Mouse (Mus musculus) adrenal gland (tissue): ENCODE results near the gene Klhl15.
"Not testable (repeated sequence)": the region's sequence is repeated elsewhere in the genome, so short reads cannot be mapped to it uniquely, and the experiment has no call there.

ENCODE experiments used
- intact Hi-C: fragments of 180-260 bp; cut with DNase I; formaldehyde crosslinking; loops from one replicate; pipeline ENCODE4 v1.15.1; 2025
- long read RNA-seq, 2 experiments: library from polyadenylated mRNA; unstranded; transcript quantifications; one replicate each; pipeline ENCODE4 v2.0.0; 2020; ENCODE audit warnings: borderline replicate concordance in 1 of 2; ENCODE audit not compliant: insufficient replicate concordance in 1 of 2
- microRNA-seq, 2 experiments: library from miRNA; unstranded; fragments of <30 nt; microRNA quantifications; one replicate each; pipeline ENCODE4; 2019

The Klhl15 gene
- long read RNA-seq, experiment 1: 0 reads
- long read RNA-seq, experiment 2, partial matches to known transcripts: 0 of 1 reads
- long read RNA-seq, experiment 2, other reads (novel, unspliced or antisense): 1 of 1 reads

GRCm38 (mm10) chrX:94234532-94235189, at the start of gene Klhl15:
TSS of gene Klhl15 (plus strand) at chrX:94234599.
- intact Hi-C loops: no loop called here

DNA sequence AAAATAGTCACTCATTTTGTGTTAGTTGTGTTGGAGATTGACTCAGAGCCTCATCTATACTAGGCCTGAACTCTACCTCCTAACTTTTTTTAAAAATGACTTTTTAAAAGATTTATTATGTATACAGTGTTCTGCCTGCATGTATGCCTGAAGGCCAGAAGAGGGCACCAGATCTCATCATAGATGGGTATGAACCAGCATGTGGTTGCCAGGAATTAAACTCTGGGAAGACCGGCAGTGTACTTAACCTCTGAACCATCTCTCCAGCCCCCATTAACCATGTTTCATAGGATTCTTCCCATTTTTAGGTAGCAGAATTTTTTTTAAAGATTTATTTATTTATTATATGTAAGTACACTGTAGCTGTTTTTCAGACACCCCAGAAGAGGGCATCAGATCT, 49.2 kb upstream of the Klhl15 start:
- intact Hi-C loops: no loop called here

GRCm38 (mm10) chrX:94193901-94194300, 40.5 kb upstream of the Klhl15 start:
- intact Hi-C loops: not testable (repeated sequence)

- intact Hi-C loops: no loop called here
Measured at GRCm38 (mm10) chrX:94197789-94198188, 36.6 kb upstream of the Klhl15 start.

GRCm38 (mm10) chrX:94212264-94212596, 22.2 kb upstream of the Klhl15 start:
- intact Hi-C loops: no loop called here

DNA sequence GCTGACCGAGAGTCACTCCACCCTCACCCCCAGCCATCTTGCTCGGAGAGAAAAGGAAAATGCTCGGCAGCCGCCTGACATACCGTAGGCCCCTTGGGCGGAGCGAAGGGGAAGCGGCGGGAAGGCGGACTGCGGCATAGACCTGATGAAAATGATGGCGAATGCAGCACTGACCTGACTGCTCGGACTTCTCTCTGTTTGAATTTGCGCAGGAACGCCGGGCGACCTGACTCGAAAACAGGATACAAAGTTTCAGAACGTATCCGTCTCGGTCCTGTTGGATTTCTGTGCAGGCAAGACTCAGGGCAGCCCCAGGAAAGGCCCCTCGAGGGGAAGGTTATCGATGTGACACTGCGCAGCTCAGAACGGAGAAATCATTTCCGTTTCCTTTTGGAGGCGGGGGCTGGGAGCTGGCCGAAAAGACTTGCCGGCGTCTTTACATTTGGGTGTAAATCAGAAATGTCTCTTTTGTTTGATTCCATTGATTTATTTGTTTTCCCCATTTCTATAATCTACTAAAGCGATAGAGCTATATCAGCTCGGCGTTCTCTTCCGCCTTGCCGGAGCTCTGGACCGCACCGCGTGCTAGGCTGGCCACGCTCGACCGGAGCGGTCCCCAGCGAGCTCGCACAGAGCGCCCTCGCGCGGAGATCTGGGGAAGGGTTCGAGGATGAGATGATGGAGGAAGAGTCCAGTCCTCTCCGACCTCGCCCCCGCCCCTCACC, 21.6 kb upstream of the Klhl15 start, which contains the start of gene Eif2s3x:
Gene Eif2s3x, minus strand, starts transcription at position 266 of the 725 bp plus-strand sequence.
- intact Hi-C loops: no loop called here

- intact Hi-C loops: no loop called here
Measured at GRCm38 (mm10) chrX:94213384-94213783, 21.0 kb upstream of the Klhl15 start.

GRCm38 (mm10) chrX:94233432-94233831, 967 bp upstream of the Klhl15 start:
- intact Hi-C loops: no loop called here

DNA sequence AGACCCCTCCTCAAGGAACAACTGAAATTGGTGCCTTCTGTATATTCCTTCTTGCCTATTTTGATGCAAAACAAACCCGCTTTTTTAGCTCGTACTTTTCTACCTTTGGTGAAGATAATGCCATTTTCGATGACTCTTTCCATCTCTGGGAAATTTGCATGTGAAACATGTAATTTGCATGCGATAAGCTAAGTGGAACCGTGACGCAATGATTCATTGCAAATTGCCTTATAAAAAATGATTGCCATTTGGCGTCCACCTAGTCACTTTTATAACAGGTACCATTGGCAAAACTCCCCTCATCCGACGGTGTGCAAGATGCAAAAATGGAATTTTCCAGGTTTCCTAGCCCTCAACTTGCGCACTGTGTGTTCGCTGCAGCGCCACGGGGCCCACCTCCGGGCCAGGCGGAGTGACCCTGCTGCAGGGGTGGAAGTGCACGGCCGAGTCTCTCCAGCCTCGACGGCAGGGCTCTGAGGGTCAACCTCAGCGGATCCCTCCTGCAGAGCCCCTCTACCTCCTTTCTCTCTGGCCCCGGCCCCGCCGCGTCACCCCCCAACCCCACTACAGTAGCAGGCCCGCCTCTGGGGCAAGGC, 365 bp upstream of the Klhl15 start:
- intact Hi-C loops: no loop called here

DNA sequence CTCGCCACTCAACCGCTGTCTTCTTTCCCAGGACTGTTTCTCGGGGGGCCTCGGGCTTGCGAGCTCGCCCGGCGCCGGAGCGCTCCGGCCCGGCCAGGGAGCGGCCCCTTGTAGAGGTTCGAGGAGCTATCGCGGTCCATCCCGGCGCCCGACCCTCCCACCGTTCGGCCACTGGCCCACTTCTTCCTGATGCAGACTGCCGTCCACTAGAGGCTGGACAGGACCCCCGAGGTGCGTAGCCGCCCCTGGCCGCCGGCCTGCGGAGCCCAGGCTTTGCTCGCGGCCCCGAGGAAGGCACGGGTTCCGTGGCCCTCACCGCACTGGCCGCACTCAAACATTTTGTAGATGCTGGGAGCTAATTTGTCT, 774 bp downstream of the Klhl15 start:
- intact Hi-C loops: no loop called here

GRCm38 (mm10) chrX:94235601-94236000, 1.2 kb downstream of the Klhl15 start:
- intact Hi-C loops: no loop called here

DNA sequence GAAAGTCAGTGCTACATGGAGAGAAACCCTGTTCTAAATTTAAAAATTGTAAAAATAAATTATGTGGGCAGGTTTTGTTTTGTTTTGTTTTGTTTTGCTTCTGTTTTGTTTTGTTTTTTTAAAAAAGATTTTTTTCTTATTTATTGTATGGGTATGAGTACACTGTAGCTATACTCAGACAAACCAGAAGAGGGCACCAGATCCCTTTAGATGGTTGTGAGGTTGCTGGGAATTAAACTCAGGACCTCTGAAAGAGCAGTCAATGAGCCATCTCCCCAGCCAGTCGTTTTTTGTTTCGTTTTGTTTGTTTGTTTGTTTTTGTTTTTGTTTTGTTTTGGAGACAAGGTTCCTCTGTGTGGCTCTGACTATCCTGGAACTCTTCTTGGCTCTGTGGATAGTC, 54.5 kb downstream of the Klhl15 start:
- intact Hi-C loops: loop anchor here (10.0 kb wide), 1 partner anchor 256 kb away; the partner anchor contains the start of gene Maged1

DNA sequence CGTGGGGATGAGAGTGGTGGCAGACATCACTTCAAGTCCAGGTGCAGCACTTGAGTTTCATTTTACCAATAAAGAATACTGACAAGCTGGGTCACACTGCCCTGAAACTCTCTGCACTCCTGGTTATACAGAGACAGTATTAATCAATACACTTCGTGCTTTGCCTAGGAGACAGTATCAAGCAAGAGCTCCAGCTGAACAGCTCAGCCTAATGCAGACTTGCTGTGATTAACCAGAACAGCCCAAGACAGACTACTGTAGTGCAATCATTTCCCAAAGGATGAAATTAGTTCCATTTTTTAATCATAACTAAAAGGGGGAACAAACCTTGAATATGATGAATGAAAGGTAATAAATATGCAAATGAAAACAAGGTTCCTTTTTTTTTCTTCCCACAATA, 68.5 kb downstream of the Klhl15 start:
- intact Hi-C loops: no loop called here

- intact Hi-C loops: no loop called here
Measured at GRCm38 (mm10) chrX:94321036-94321902, 86.9 kb downstream of the Klhl15 start.

Small RNAs within 50 kb of the gene (microRNA-seq; reads per million reads assigned to microRNA genes)
- gene Mir7673: 0 to 0.46 reads per million in 2 experiments
